Mouse (Mus musculus) ES-E14 (cell line): ENCODE results near the gene Knop1.

Experiments used
- CHD2 ChIP-seq: IDR thresholded peaks from 2 replicates; pipeline ENCODE4 v1.6.1; 2014; ENCODE audit warnings: mild to moderate bottlenecking, low read depth, low read length, inconsistent platforms
- HCFC1 ChIP-seq: IDR thresholded peaks from 2 replicates; pipeline ENCODE4 v1.6.1; 2012; ENCODE audit warnings: low read length, inconsistent platforms, borderline replicate concordance; ENCODE audit not compliant: insufficient read depth
- MAFK ChIP-seq: IDR thresholded peaks from 2 replicates; pipeline ENCODE4 v1.6.1; 2014; ENCODE audit warnings: mild to moderate bottlenecking, low read depth, low read length, inconsistent platforms; ENCODE audit not compliant: insufficient read depth
- ZNF384 ChIP-seq: IDR thresholded peaks from 2 replicates; pipeline ENCODE4 v1.6.1; 2012; ENCODE audit warnings: low read depth, low read length, inconsistent platforms

- no peak for TF ChIP-seq HCFC1
- no peak for TF ChIP-seq MAFK
- no peak for TF ChIP-seq ZNF384
- no peak for TF ChIP-seq CHD2
Observed at GRCm38 (mm10) chr7:118842938-118843337, 13.1 kb downstream of the Knop1 start.
